Mouse (Mus musculus): ENCODE measurements around the gene Akna.

Akna gene

DNA sequence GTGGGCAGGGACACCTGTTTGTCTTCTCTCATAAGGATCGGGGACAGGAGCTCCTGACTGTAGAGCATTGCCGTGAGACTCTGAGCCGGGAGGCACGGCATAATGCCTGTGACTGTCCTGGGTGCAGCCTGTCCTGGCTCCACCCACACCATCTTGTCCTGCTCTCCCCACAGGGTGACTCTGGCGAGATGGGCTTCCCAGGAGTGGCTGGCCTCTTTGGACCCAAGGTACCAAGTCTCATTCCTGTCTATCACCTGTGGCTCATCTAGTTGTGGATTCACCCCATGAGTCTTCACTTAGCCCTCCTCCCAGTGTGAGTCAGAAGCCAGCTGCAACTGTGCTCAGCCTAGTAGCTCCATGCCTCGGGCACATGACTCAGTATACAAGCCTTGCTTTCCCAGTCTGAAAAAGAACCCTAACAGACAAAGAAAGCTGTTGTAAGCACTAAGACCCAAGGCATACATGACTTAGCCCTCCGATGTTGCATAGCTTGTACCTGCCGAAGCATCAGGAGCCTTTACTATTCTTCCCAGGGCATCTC is 79.8 kb downstream of the Akna start:
- no peak for DNase-seq (ENCODE audit: low read depth, low spot score)

DNA sequence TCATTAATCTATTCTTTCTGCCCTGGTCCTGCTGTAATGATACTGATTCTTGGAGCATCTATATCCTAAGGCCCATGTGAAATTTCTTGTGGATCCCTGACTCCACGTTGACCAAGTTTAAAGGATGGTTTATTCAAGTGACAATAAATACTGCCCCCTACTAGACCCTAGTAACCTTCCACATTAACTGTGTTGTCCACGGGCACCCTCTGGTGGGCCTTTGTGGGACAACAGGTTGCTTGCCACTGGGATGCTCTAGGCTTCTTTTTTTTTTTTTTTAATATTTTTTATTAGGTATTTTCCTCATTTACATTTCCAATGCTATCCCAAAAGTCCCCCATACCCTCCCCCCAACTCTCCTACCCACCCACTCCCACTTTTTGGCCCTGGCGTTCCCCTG is 83.6 kb downstream of the Akna start:
- peak; percentile 16 for DNase-seq (ENCODE audit: low read depth, low spot score)

Measured in CD4-positive helper T cell, adult 2 months (primary cell).